Mouse (Mus musculus): ENCODE data around the gene Tmx1. TPM values are rescaled to one million over a fixed set of nuclear protein-coding genes. Genes with fewer than 3 reads are reported as not detected.

The Tmx1 gene
- polyA plus RNA-seq (2012; rRNA removed), result 41.8 and 52.2 TPM in 2 replicates

DNA sequence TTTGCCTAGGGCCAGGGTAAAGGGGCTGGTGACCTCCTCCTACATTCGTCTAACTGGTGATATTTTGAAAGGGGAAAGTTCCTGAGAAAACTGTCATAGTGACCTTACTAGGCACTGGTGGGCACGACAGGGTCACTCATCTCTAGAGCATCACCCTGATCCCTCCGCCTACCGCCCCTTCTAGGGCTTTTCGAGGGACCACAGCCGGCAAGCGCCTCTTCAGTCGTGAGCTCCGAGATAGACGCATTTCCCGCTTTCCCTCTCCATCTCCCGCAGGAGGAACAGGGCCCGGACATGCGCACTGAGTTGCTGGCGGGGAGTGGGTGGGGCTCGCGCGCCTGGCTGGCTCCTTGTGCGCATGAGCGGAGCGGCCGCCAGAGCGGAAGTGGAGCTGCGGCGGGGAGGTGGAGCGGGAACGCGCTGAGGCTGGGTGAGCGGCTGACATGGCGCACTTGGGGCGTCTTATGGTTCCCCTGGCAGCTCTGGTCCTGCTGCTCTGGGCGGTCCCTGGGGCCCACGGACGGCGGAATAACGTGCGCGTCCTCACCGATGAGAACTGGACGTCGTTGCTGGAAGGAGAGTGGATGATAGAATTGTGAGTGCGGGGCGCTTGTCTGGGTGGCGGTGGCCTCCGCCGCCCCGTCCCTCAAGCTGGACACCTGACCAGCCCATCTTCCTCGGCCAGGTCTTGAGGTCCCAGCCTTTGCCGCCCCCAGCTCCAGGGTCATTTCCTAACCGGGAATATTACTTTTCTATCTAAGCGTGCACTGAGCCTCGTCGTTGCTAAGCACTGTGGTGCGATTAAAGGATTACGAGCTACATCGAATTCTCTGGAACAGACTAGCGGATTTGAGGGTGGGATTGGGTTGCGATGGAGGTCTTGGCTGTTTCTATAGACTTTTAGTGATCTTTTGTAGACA is at the start of gene Tmx1:
Gene Tmx1, plus strand, starts transcription at position 370 of the 920 bp plus-strand sequence.

Other genes with a start within 250 kb of the Tmx1 start
- 6.5 and 7.4 TPM in 2 replicates for gene Pygl, start 221.6 kb upstream of the Tmx1 start, polyA plus RNA-seq (2012; rRNA removed)
- gene Trim9, start 105.5 kb upstream of the Tmx1 start, polyA plus RNA-seq (2012; rRNA removed), result 16.4 and 18.6 TPM in 2 replicates

All from central nervous system, embryonic 11.5 days (tissue).